Mouse (Mus musculus) forebrain, postnatal 0 days (tissue): ENCODE data around the gene Gabrb2. TPM values are rescaled to one million over a fixed set of nuclear protein-coding genes. Genes with fewer than 3 reads are reported as not detected.

Source experiments
- ATAC-seq: fragments of 200-750 bp; cut with Nextera tagmentation; 2 replicates; pipeline ENCODE4 v1.8.0; 2017; ENCODE audit warnings: mild to moderate bottlenecking, moderate library complexity
- DNase-seq: peaks from one replicate; pipeline ENCODE4 v3.0.0-alpha.2; 2015
- H3K27ac ChIP-seq: fragments of 300-500 bp; sonication (generic); 2 replicates; pipeline ENCODE4 v1.5.1; 2014; ENCODE audit warnings: low read depth, mild to moderate bottlenecking, antibody characterized with exemption, low read length, moderate library complexity, mixed read lengths
- H3K27me3 ChIP-seq: fragments of 300-500 bp; sonication (generic); 2 replicates; pipeline ENCODE4 v1.6.1; 2014; ENCODE audit warnings: mild to moderate bottlenecking, low read length, mixed read lengths; ENCODE audit not compliant: insufficient read depth
- H3K36me3 ChIP-seq: fragments of 300-500 bp; sonication (generic); 2 replicates; pipeline ENCODE4 v1.6.1; 2014; ENCODE audit warnings: mild to moderate bottlenecking, moderate library complexity; ENCODE audit not compliant: insufficient read depth
- H3K4me1 ChIP-seq: fragments of 300-500 bp; sonication (generic); 2 replicates; pipeline ENCODE4 v1.6.1; 2014; ENCODE audit warnings: antibody characterized with exemption; ENCODE audit not compliant: insufficient read depth
- H3K4me2 ChIP-seq: fragments of 300-500 bp; sonication (generic); 2 replicates; pipeline ENCODE4 v1.6.1; 2014; ENCODE audit warnings: low read depth, mild to moderate bottlenecking, moderate library complexity
- H3K4me3 ChIP-seq: fragments of 300-500 bp; sonication (generic); 2 replicates; pipeline ENCODE4 v1.5.1; 2014; ENCODE audit warnings: low read depth, low read length, mixed read lengths
- H3K9ac ChIP-seq: fragments of 300-500 bp; sonication (generic); 2 replicates; pipeline ENCODE4 v1.6.1; 2014; ENCODE audit warnings: mild to moderate bottlenecking
- H3K9me3 ChIP-seq: fragments of 300-500 bp; sonication (generic); 2 replicates; pipeline ENCODE4 v1.6.1; 2016; ENCODE audit warnings: low read length
- CTCF ChIP-seq: sonication (generic); IDR thresholded peaks from 2 replicates; pipeline ENCODE4 v1.5.1; 2016; ENCODE audit warnings: antibody characterized with exemption, control low read depth, low read depth
- WGBS: fragments of 180-500 bp; shearing (Covaris S2); extraction: QIAGEN DNeasy Blood & Tissue Kit; methylation state at CpG from one replicate; pipeline ENCODE4 v1.1.7; 2014; 5-methylcytosine and 5-hydroxymethylcytosine counted together
- polyA plus RNA-seq: library from polyadenylated mRNA; unstranded; fragments of >200 nt; fragmentation: Nextera tagmentation; extraction: Ambion mirVana; gene quantifications from 2 replicates; pipeline ENCODE4 v1.2.1, GENCODE M21; 2015
- total RNA-seq: library from RNA; depleted of rRNA; stranded (reverse); fragments of >200 nt; gene quantifications from 2 replicates; pipeline ENCODE4 v1.2.3, GENCODE M21; 2014

Gene Gabrb2
- total and polyA plus RNA-seq, 2 experiments from 2014 or later, result 25.9 to 90.0 TPM

DNA sequence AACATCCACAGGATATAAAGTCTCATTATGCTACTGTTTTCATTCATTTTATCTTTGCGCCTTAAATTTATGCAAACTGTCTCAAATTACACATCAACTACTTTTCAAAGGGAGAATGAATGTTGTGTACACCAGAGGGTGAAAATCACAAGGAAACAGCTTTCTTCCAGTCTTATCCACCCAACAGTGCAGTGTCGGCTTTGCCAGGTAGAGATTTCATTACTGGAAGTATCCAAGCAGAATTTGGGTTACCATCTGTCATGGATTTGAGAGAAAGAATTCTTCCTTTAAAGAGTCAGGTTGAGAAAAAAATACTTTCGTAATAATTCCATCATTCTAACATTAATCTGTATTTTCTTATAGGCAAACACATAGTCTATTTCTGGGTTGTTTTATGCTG, 48.8 kb downstream of the Gabrb2 start:
- Histone ChIP-seq H3K9ac (no peak overlapping the region), H3K27me3 (no peaks in the 10 kb centered on the region), H3K27ac (no peak overlapping the region), H3K36me3 (no peaks in the 10 kb centered on the region), H3K4me3 (no peak overlapping the region), H3K4me1 (no peaks in the 10 kb centered on the region), H3K9me3 (no peaks in the 10 kb centered on the region), H3K4me2 (no peak overlapping the region)
- TF ChIP-seq CTCF, result no peak
- ATAC-seq (no peak), DNase-seq (peak; percentile 4)
- WGBS, result 59% methylated on average over 3 of the region's 3 CpGs

DNA sequence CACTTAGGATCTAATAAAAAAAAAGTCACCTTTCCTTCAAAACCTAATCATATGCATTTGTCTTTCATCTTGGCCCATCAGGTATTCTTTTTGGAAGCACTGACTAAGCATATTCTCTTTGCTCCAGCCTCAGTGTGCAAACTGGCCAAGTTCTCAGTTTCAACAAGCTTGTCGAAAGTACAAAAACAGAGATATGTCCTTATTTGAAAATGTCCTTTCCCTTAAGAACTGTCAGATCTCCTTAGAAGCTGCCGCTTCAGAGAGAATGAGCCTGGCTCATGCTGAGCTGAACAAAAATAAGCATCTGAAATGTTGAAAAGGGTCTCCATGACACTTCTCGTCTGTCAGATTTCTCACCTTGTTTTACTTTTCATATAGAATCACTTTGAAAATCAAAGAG, 55.0 kb downstream of the Gabrb2 start:
- Histone ChIP-seq H3K4me3 (no peak overlapping the region), H3K9me3 (no peaks in the 10 kb centered on the region), H3K27me3 (no peaks in the 10 kb centered on the region), H3K4me1 (no peaks in the 10 kb centered on the region), H3K27ac (no peak overlapping the region), H3K9ac (no peak overlapping the region), H3K4me2 (no peak overlapping the region), H3K36me3 (no peaks in the 10 kb centered on the region)
- ATAC-seq (no peak), DNase-seq (no peak)
- no peak for TF ChIP-seq CTCF
- WGBS, result 63% methylated on average over 3 of the region's 3 CpGs

DNA sequence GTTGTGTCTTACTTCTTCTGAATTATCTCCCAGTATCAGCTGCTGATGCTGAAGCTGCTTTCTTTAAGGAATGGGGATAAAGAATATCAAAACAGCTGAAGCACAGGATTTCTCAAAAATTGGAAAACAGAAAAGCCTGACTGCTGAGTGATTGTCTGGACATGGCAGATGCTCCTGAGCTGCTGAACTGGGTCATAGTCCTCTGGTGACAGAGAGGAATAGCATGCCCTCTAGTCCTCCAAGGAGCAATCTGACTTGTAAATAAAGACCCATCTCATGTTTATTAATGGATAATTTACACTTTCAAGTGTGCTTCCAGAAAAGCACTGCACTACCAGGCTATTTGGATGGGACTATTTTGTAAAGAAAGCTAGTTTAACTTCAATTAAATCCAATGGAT, 68.1 kb downstream of the Gabrb2 start:
- Histone ChIP-seq H3K9ac (no peak overlapping the region), H3K9me3 (no peaks in the 10 kb centered on the region), H3K27ac (no peak overlapping the region), H3K36me3 (no peaks in the 10 kb centered on the region), H3K4me1 (no peaks in the 10 kb centered on the region), H3K4me3 (no peak overlapping the region), H3K27me3 (no peaks in the 10 kb centered on the region), H3K4me2 (no peak overlapping the region)
- no peak for TF ChIP-seq CTCF
- no peak for DNase-seq
- no peak for ATAC-seq

DNA sequence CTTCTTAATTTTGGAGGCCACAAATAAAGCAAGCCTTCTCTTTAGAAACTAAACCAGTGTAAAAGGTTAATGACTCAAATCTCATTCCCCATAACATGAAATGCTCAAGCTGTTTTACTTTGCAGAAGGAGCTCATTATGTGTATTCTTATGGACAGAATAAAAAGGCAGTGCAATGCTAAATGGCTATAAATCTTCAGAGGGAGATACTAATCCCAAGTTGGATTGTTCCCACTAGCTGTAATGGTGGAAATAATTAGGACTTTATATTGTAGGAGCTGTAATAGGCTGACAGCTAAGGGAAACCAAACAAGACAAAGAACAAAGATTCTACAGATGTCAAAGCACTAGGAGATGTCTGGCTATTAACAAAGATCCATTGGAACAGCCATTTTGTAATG, 81.6 kb downstream of the Gabrb2 start:
- H3K9ac ChIP-seq, result no peak overlapping the region
- TF ChIP-seq CTCF, result no peak
- no peaks in the 10 kb centered on the region for H3K36me3 ChIP-seq
- H3K4me2 ChIP-seq, result no peak overlapping the region
- no peak for ATAC-seq
- no peak overlapping the region for H3K27ac ChIP-seq
- H3K4me3 ChIP-seq, result no peak overlapping the region
- H3K27me3 ChIP-seq, result no peaks in the 10 kb centered on the region
- DNase-seq, result no peak
- no peaks in the 10 kb centered on the region for H3K9me3 ChIP-seq
- no peaks in the 10 kb centered on the region for H3K4me1 ChIP-seq

DNA sequence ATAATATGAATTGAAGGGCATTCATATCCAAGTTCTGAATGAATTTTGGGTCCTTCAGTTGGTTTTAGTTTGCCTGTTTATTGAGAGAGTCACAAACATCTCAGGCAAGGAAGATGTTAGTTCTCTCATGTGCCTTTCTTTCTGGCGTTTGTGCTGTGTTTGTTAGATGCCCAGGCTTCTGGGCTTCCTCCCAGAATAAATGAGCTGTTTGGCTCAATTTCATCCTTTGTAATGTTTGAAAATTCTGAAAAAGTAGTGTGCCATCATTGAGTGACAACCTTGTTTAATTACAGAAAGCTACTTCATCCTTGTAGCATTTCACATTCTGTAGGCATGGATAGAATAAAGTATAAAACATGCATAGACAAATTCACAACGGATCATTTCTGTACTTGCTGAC, 85.9 kb downstream of the Gabrb2 start:
- H3K4me3 ChIP-seq, result no peak overlapping the region
- 51% methylated on average over 2 of the region's 2 CpGs for WGBS
- H3K4me2 ChIP-seq, result no peak overlapping the region
- no peaks in the 10 kb centered on the region for H3K4me1 ChIP-seq
- no peak overlapping the region for H3K27ac ChIP-seq
- H3K9ac ChIP-seq, result no peak overlapping the region
- DNase-seq (peak; percentile 31), ATAC-seq (peak; percentile 20; the same call in 1 of the 2 replicates)
- no peaks in the 10 kb centered on the region for H3K27me3 ChIP-seq
- H3K36me3 ChIP-seq, result no peaks in the 10 kb centered on the region
- no peak for TF ChIP-seq CTCF
- H3K9me3 ChIP-seq, result no peaks in the 10 kb centered on the region

DNA sequence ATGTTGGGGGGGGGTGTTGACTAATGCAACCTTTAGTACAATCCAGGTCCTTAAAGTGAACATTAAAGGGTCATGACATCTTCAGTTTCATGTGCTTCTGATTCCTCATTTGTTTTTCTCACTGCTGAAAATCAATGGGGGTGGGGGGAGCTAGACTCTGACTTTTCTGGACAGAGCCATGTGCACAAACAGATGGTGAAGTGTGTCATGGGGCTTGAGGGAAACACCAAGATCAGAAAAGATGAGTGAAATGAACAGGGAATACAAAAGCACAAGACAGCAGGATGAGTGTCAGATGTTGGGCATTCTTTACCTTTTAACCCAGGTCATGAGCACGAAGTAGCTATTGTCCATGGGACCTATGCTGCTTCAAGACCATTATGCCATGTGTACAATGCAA, 86.4 kb downstream of the Gabrb2 start:
- no peak for ATAC-seq
- H3K4me2 ChIP-seq, result no peak overlapping the region

DNA sequence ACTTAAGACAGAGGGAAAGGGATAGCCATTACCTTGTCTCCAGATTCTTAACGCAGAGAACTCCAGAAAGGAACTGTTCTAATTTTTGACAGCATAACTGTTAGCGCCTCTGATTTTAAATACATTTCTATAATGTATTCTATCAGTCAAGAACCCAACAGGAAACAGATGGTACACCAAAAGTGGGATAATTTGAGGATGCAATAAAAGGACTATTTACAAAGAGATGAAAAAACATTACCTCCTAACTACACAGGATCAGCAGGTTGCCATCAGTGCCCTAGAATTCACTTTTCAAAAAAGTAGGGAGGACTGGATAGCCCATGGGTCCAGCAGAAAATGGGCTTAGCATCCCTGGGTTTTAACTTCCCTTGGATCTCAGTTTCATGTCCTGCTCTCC, 102.4 kb downstream of the Gabrb2 start:
- H3K9ac ChIP-seq, result no peak overlapping the region
- no peaks in the 10 kb centered on the region for H3K36me3 ChIP-seq
- WGBS, result 67% methylated on average over 2 of the region's 2 CpGs
- no peaks in the 10 kb centered on the region for H3K9me3 ChIP-seq
- H3K4me1 ChIP-seq, result no peaks in the 10 kb centered on the region
- no peak for TF ChIP-seq CTCF
- no peak overlapping the region for H3K4me2 ChIP-seq
- no peak overlapping the region for H3K27ac ChIP-seq
- no peaks in the 10 kb centered on the region for H3K27me3 ChIP-seq
- no peak overlapping the region for H3K4me3 ChIP-seq
- ATAC-seq, result no peak
- no peak for DNase-seq

More for the DNA sequence above, 86.4 kb downstream of the Gabrb2 start:
- Histone ChIP-seq H3K4me1 (no peaks in the 10 kb centered on the region), H3K36me3 (no peaks in the 10 kb centered on the region), H3K27ac (no peak overlapping the region), H3K9me3 (no peaks in the 10 kb centered on the region), H3K4me3 (no peak overlapping the region), H3K27me3 (no peaks in the 10 kb centered on the region), H3K9ac (no peak overlapping the region)
- 71% methylated on average over 1 of the region's 1 CpGs for WGBS
- TF ChIP-seq CTCF, result no peak
- no peak for DNase-seq
